Mouse (Mus musculus) cortical plate, adult 2 months (tissue): ENCODE data around the gene Cd2. TPM values are rescaled to one million over a fixed set of nuclear protein-coding genes. Genes with fewer than 3 reads are reported as not detected.

Source experiments
- H3K27ac ChIP-seq: fragments of 200-500 bp; 2 replicates; pipeline ENCODE4 v1.5.1; 2012; ENCODE audit warnings: low read length, control low read depth, inconsistent platforms; ENCODE audit not compliant: insufficient read depth
- H3K4me1 ChIP-seq: fragments of 200-500 bp; 2 replicates; pipeline ENCODE4 v1.6.1; 2011; ENCODE audit warnings: low read length; ENCODE audit not compliant: control insufficient read depth, insufficient read depth
- H3K4me3 ChIP-seq: fragments of 200-500 bp; 2 replicates; pipeline ENCODE4 v1.5.1; 2011; ENCODE audit warnings: mild to moderate bottlenecking, low read length, control low read depth; ENCODE audit not compliant: insufficient read depth
- CTCF ChIP-seq: fragments of 200-500 bp; IDR thresholded peaks from 2 replicates; pipeline ENCODE4 v1.5.1; 2011; ENCODE audit warnings: mild to moderate bottlenecking, control low read depth, low read length; ENCODE audit not compliant: insufficient read depth; ENCODE audit errors: extremely low read depth
- POLR2A ChIP-seq: fragments of 200-500 bp; IDR thresholded peaks from 2 replicates; pipeline ENCODE4 v1.6.1; 2011; ENCODE audit warnings: mild to moderate bottlenecking, low read length, control low read depth; ENCODE audit not compliant: insufficient read depth; ENCODE audit errors: extremely low read depth
- polyA plus RNA-seq: library from polyadenylated mRNA; depleted of rRNA; stranded (reverse); fragments of >200 nt; gene quantifications from 2 replicates; pipeline ENCODE4 v1.2.3, GENCODE M21; 2012

The Cd2 gene
- polyA plus RNA-seq, 1 experiment = 0.21 TPM

DNA sequence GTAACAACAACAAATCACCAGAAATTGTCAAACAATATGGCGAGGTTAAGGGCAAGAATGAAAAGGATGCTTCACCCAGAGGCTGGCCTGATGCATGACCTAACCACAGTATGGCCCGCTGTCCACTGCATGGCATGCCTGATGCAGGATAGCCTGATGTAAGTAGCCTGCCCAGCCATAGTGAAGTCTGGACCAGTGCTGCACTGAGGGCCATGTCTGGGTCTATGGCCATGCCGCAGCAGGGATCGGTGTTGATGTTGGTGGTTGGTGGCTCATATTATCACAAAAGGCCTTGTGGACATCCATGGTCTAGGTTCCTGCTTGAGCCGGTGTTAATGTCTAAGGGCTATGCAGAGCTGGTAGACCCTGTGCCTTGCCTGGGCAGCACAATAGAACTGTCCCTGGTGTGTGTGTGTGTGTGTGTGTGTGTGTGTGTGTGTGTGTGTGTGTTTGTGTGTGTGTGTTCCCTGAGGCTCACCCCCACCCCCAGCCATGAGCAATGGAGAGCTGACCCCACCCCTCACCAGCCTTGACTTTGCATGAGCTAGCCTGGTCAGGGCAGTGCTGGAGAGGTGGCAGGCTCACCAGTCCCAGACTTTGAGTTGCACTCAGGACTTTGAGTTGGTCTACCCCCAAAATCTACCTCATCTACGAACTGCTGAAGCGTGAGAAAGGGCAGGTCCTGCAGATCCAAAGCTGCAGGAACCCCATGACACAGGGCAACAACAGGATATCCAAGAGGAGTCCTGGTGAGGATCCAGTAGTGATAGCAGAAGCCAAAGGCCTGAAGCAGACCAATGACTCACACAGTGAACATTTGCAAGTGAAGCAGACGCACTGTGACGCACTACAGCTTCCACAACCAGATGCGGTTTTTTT lies 7.0 kb upstream of the Cd2 start:
- no peak for TF ChIP-seq POLR2A
- no peak for TF ChIP-seq CTCF
- Histone ChIP-seq H3K4me1 (no peaks in the 10 kb centered on the region), H3K27ac (no peak overlapping the region), H3K4me3 (no peak overlapping the region)

DNA sequence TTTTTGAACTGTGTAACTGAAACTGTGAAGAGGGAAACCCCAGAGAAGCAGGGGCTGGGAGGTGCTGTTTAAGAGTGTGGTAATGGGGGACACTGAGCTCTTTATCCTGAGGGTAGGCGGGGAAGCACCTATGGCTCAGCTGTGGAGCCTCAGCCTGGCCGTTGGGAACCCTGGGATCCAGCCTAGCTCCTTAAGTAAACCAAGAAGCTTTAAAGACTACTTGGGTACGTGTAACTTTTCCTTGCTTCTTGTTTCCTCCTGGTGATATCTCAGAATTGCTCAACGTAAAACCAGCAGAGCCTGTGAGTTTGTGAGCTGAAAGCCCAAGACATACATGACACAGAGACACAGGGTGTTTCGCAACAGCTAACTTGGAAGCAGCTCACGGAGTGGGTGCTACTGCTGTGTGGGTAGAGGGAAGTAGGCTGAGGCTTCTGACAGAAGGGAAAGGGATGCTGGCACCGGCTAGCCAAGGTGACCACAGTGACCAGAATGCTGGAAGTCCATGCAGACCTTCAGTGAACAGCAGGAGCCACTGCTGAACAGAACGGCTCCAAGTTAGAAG lies 5.9 kb upstream of the Cd2 start:
- no peak overlapping the region for H3K4me3 ChIP-seq
- no peak for TF ChIP-seq CTCF
- no peak for TF ChIP-seq POLR2A
- H3K4me1 ChIP-seq = no peaks in the 10 kb centered on the region
- H3K27ac ChIP-seq = no peak overlapping the region

DNA sequence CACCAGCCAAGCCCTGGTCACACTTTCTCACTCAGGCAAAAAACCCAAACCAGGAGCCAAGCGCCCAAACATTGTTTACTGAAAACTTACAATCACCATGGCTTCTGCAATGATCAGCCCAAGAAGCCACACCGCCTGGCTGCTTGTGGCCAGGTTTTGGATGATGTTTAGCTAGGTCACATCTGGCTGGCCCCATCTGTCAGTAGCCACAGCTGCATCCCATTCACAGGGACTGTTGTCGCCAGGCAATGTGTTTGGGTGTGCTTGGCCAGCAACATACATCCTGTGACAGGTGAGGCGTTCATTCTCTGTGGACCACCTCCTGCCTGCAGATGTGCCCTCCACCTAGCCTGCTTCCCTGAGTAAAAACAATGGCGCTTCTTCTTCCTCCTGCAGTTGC lies 4.9 kb upstream of the Cd2 start:
- Histone ChIP-seq H3K4me3 (no peak overlapping the region), H3K27ac (no peak overlapping the region), H3K4me1 (no peaks in the 10 kb centered on the region)
- TF ChIP-seq CTCF (no peak), POLR2A (no peak)

DNA sequence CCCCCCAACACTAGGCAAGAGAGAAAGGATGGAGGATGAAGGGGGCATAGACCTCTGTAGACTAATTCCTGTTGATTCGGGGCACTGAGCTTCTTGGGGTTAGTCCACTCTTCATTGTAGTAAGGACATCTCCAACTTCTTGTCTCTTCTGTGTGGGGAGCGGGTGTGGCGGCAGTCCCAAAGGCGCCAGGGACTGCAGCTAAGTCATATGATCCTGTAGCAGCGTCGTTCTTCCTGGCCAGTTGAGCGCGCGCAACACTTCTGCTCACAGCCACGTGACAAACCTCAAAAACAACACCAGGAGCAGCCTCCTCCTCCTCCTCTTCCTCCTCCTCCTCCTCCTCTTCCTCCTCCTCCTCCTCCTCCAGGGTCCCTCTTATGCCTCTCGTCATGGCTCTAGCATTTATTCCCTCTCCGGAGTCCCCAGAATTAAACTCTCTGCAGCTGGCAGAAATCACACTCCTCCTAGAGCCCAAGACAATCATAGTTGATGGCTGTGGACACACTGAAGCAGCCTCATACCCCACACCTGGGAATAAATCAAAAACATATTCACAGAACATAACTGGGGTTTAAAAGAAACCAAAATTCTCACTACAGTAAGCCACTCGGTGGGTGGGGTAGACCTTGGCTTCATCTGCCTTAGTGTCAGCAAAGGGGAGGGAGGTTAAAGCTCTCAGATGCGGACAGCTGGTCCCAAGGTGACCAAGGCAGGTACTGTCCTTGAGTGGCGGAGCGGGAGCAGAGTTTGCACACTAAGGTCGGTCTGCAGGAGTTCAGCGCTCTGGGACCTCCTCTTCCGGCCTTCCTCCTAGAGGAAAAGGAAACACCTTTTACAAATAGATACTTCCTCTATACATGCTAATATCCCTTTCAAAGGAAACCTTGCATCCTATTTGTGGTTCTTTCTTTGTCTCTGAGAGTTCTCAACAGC lies 3.1 kb upstream of the Cd2 start:
- TF ChIP-seq POLR2A = no peak
- no peak for TF ChIP-seq CTCF
- H3K27ac ChIP-seq = no peak overlapping the region
- H3K4me3 ChIP-seq = no peak overlapping the region
- H3K4me1 ChIP-seq = no peaks in the 10 kb centered on the region

DNA sequence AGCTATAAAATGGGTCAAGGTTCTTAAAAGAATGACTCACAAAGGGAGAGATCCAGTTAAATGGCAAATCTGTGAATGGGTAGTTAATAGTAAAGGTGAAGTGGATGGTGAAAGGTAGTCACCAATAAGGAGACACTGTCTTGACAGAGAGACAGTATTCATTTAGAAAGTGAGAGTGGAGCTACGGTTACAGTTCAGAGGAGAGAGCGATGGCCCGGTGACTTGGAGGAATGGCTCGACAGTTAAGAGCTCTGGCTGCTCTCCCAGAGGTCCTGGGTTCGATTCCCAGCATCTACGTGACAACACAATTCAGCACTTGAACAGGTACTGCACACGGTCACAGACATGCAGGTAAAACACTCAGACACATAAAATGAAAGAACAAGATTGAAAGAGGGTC lies 2.3 kb upstream of the Cd2 start:
- TF ChIP-seq POLR2A = no peak
- TF ChIP-seq CTCF = no peak

DNA sequence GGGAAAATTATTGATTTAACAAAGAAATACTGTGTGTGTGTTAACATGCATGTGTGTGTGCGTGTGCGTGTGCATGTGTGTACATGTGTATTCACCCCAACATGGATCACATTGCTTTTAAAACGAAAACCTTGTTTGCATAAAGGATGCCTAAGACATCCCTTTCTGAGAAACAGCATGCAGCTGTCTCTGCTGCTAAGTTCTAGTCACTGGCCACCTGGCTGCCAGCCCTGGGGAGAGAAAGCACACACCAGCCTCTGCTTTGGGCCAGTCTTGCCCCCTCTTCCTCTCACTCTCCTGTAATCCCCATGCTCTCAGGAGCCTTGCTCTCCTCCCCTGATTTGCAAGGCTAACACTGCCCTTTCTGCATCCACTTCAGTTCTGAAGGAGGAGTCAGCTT lies 1.7 kb upstream of the Cd2 start:
- H3K4me1 ChIP-seq = no peaks in the 10 kb centered on the region
- no peak overlapping the region for H3K4me3 ChIP-seq
- TF ChIP-seq POLR2A = no peak
- no peak for TF ChIP-seq CTCF
- H3K27ac ChIP-seq = no peak overlapping the region

More for the DNA sequence above, 2.3 kb upstream of the Cd2 start:
- no peaks in the 10 kb centered on the region for H3K4me1 ChIP-seq
- no peak overlapping the region for H3K27ac ChIP-seq
- H3K4me3 ChIP-seq = no peak overlapping the region

DNA sequence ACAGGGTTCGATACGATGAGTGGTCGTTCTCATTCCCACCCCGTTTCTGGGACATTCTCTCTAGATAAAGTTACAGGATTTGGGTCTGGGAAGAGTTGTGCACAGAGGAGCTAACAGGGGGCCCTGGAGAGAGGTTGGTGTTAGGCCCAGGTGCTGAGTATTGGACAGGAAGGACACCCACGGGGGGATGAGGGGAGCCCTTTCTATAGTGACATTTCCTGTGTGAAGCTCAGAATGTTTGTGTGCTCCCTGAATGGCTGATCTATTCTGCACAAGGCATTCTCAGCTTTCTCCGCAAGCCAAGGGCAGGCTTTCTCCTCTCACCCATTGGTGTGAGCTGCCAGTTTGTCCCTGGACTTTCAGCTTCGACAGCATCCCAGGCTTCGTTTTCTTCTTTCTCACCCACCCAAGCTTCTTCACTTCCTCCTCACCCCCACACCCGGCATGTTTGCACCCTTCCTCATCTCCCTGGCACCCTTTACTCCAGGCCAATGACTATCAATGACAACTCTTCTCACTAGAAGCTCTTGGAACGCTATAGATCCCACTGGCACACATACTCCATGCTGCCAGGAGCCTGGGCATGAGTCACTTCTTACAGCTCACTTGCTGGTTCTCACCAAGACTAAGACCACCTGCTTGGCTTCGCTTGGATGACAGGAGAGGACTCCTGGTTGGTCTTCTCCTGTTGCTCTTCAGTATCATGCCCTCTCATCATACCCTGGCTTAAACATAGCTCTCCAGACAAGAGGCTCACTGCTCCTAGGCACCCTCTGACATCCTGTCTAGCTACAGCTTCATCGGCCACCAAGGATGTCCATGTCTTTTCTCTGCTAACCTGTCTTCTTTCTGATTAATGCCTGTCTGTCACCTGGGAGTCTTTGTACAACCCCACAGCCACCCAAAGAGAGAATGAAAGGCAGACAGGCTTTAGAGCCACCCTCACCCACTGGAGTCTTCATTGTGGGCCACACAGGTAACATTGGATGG lies 1.1 kb downstream of the Cd2 start:
- Histone ChIP-seq H3K27ac (no peak overlapping the region), H3K4me3 (no peak overlapping the region), H3K4me1 (no peaks in the 10 kb centered on the region)
- TF ChIP-seq POLR2A (no peak), CTCF (no peak)

DNA sequence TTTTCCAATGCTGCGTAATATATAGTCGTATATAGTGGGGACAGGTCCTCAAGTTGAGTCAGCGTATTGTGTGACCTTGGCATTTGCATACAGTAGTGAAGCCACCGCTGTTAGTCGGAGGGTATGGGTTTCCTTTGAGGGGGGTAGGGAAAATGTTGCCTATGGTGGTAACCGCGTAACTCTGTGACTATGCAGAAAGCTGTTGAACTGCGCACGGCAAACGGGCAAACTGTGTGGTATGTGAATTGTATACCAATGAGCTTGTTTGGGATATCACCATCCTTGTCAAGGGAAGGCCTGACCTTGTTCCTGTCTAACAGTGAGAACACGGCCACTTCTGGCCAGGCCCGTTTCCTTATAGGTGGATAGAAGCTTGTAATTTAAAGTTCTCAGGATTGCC lies 1.9 kb downstream of the Cd2 start:
- Histone ChIP-seq H3K27ac (no peak overlapping the region), H3K4me1 (no peaks in the 10 kb centered on the region), H3K4me3 (no peak overlapping the region)
- no peak for TF ChIP-seq POLR2A
- TF ChIP-seq CTCF = no peak
